Mouse (Mus musculus) midbrain, postnatal 0 days (tissue): ENCODE results near the gene Ctnna2. TPM values are rescaled to one million over a fixed set of nuclear protein-coding genes. Genes with fewer than 3 reads are reported as not detected.

ENCODE experiments used
- ATAC-seq: fragments of 200-750 bp; cut with Nextera tagmentation; 2 replicates; pipeline ENCODE4 v1.8.0; 2017; ENCODE audit warnings: moderate number of reproducible peaks, mild to moderate bottlenecking, moderate TSS enrichment, moderate library complexity; ENCODE audit not compliant: low FRiP score
- DNase-seq: peaks from one replicate; pipeline ENCODE4 v3.0.0-alpha.2; 2015; ENCODE audit warnings: low spot score
- H3K27ac ChIP-seq: fragments of 300-500 bp; sonication (generic); 2 replicates; pipeline ENCODE4 v1.5.1; 2014; ENCODE audit warnings: low read depth, mild to moderate bottlenecking, low read length, mixed read lengths
- H3K27me3 ChIP-seq: fragments of 300-500 bp; sonication (generic); 2 replicates; pipeline ENCODE4 v1.6.1; 2014; ENCODE audit warnings: low read length, control low read depth, mixed read lengths; ENCODE audit not compliant: insufficient read depth
- H3K36me3 ChIP-seq: fragments of 300-500 bp; sonication (generic); 2 replicates; pipeline ENCODE4 v1.6.1; 2014; ENCODE audit warnings: low read length, control low read depth, mixed read lengths; ENCODE audit not compliant: insufficient read depth
- H3K4me1 ChIP-seq: fragments of 300-500 bp; sonication (generic); 2 replicates; pipeline ENCODE4 v1.6.1; 2014; ENCODE audit warnings: mild to moderate bottlenecking, control low read depth, antibody characterized with exemption, low read length, mixed read lengths; ENCODE audit not compliant: insufficient read depth
- H3K4me2 ChIP-seq: fragments of 300-500 bp; sonication (generic); 2 replicates; pipeline ENCODE4 v1.6.1; 2014; ENCODE audit warnings: low read depth, mild to moderate bottlenecking, low read length, mixed read lengths; ENCODE audit not compliant: poor library complexity, severe bottlenecking
- H3K4me3 ChIP-seq: fragments of 300-500 bp; sonication (generic); 2 replicates; pipeline ENCODE4 v1.5.1; 2014; ENCODE audit warnings: low read depth, mild to moderate bottlenecking, low read length, moderate library complexity
- H3K9ac ChIP-seq: fragments of 300-500 bp; sonication (generic); replicated peaks from 2 replicates; pipeline ENCODE4 v1.6.1; 2014; ENCODE audit warnings: mild to moderate bottlenecking, low read length, moderate library complexity, mixed read lengths; ENCODE audit not compliant: poor library complexity, severe bottlenecking
- H3K9me3 ChIP-seq: fragments of 300-500 bp; sonication (generic); 2 replicates; pipeline ENCODE4 v1.6.1; 2016; ENCODE audit warnings: low read length, control low read depth
- CTCF ChIP-seq: IDR thresholded peaks from 2 replicates; pipeline ENCODE4 v1.5.1; 2016; ENCODE audit warnings: antibody characterized with exemption, mild to moderate bottlenecking
- WGBS: fragments of 180-500 bp; shearing (Covaris S2); extraction: QIAGEN DNeasy Blood & Tissue Kit; methylation state at CpG from one replicate; pipeline ENCODE4 v1.1.7; 2014; 5-methylcytosine and 5-hydroxymethylcytosine counted together
- polyA plus RNA-seq: library from polyadenylated mRNA; unstranded; fragments of >200 nt; fragmentation: Nextera tagmentation; extraction: Ambion mirVana; gene quantifications from 2 replicates; pipeline ENCODE4 v1.2.1, GENCODE M21; 2015
- total RNA-seq: library from RNA; depleted of rRNA; stranded (reverse); fragments of >200 nt; gene quantifications from 2 replicates; pipeline ENCODE4 v1.2.3, GENCODE M21; 2014; rRNA removed

Gene Ctnna2
- total RNA-seq (208 and 258 TPM in 2 replicates), polyA plus RNA-seq (105 and 108 TPM in 2 replicates)

DNA sequence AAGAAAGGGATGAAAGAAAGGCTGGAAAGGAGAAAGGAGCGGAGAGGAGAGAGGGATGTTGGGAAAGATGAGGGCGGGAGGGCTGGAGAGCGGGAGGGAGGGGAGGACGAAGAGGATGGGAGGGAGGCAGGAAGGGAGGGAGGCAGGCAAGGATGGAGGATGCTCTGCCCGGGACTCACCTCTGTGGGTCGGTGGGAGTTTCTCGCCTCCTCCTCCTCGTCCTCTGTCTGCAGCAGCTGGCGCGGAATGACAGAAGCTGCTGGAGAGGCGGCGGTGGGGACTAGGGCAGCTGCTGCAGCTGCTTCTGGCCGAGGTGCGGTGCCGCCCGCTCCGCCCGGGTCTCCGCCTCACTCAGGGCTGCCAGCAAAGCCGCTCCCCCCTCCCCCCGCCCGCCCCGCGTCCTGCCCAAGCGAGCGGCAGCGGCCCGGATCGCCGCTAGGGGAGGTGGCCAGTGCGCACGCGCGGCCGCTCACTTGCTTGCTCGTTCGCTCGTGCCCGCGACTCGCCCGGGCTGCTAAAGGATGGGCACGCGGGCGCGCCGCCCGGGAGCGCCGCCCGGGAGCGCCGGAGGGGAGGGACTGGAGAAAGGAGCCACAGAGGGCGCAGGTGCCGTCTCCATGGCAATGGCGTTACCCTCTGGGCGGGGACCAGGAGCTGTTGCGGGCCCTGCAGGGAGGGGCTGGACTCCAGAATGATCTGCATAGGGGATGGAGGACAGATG, at the start of gene Ctnna2:
TSS of gene Ctnna2 (minus strand) at position 459 of the 721 bp plus-strand sequence.
- Histone ChIP-seq H3K4me1 (peaks cover 6% of the 10 kb centered on the region; the same call in 1 of the 2 replicates), H3K27ac (peak within 1 kb of the TSS; percentile 90), H3K9me3 (no peaks in the 10 kb centered on the region), H3K36me3 (no peaks in the 10 kb centered on the region), H3K9ac (peak within 1 kb of the TSS; percentile 75), H3K4me3 (peak within 1 kb of the TSS; percentile 74), H3K27me3 (no peaks in the 10 kb centered on the region), H3K4me2 (peak within 1 kb of the TSS; percentile 56)
- peak; percentile 97 for DNase-seq
- WGBS = under 1% methylated on average over 47 of the region's 58 CpGs
- TF ChIP-seq CTCF = peak; percentile 73
- peak; percentile 95 for ATAC-seq

DNA sequence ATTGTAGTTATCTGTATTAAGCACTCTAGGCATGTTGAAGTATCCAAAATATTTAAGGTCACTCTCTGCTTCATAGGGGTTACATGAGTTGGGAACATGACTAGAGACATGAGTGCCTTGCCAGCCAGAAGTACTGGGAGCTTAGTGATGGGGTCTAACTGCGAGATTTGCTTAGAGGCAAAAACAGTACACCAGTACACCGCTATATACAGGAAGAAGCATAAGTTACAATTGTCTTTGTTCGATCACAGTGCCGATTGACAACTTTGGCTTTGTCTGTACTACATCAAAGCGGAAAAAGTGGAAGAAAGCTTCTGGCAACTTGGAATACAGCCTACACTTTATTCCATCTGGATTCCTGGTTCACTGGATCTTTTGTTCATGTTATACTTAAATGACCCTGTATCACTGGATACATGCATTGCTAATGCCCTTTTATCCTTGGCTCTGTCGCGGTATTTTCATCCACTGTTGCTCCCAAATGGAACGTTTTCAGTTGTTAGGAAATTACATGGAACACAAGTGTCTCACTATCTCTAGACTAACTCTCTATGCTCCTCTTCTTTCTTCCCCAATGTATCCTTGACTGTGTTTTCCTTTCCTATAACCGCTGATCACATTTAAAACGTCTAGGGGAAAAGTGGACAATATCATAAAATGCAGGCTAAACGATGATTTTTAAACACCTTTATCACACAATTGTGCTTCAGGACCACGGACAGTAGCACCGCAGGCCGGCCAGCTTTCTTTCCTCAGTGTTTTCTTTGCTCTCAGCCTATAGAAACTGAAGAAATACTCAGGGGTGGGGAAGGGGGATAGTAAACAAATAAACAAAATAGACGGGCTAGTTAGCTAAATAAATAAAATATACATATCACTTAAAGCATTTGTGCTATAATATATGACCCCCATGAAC, 896 bp upstream of the Ctnna2 start:
- Histone ChIP-seq H3K4me1 (peaks cover 6% of the 10 kb centered on the region; the same call in 1 of the 2 replicates), H3K4me2 (peak overlapping the region; percentile 56), H3K4me3 (peak overlapping the region; percentile 74), H3K27ac (peak overlapping the region; percentile 90), H3K9me3 (no peaks in the 10 kb centered on the region), H3K27me3 (no peaks in the 10 kb centered on the region), H3K9ac (peak overlapping the region; percentile 75; the same call in 1 of the 2 replicates), H3K36me3 (no peaks in the 10 kb centered on the region)
- 8% methylated on average over 15 of the region's 15 CpGs for WGBS
- no peak for TF ChIP-seq CTCF
- ATAC-seq = no peak; the same call in none of the 2 replicates
- peak; percentile 9 for DNase-seq

DNA sequence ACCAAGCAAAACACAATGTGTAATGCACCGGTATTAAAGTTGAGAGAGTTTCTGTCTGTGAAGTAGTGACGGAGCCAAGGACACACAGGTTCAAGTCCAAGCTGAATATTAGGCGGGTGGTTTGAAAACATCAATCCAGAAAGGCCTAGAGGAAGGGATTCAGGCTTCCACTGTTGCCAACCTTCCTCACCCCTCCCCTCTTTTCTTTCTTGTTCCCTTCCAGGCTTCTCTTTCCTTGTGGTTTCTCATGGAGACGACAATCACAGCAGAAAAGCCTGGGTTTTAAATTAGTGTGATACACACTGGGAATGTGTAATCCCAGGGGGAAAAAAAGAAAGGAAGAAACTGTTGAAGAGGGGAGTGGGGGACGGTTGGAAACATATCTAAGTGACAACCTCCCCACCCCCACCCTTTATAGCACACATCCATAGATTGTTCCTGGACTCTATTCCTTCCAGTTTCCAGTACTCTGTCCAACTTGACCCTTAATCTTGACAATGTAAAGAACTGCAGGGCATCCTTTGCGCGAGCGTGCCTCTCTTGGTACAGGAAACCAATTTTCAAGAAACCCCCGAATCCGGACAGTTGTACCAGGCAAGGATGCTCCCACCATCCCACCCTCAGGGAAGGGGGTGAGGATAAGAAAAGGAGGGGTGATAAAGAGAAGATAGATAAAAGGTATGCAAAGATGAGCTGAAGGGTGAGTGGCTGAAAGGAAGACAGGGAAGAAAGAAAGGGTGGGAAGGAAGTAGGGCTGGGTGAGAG, 841 bp downstream of the Ctnna2 start:
- 5% methylated on average over 10 of the region's 10 CpGs for WGBS
- H3K27me3 ChIP-seq = no peaks in the 10 kb centered on the region
- no peaks in the 10 kb centered on the region for H3K9me3 ChIP-seq
- H3K27ac ChIP-seq = peak overlapping the region; percentile 90
- peaks cover 6% of the 10 kb centered on the region; the same call in 1 of the 2 replicates for H3K4me1 ChIP-seq
- ATAC-seq (peak; percentile 5; the same call in 1 of the 2 replicates), DNase-seq (peak; percentile 26)
- peak overlapping the region; percentile 74 for H3K4me3 ChIP-seq
- peak overlapping the region; percentile 75 for H3K9ac ChIP-seq
- H3K36me3 ChIP-seq = no peaks in the 10 kb centered on the region
- H3K4me2 ChIP-seq = peak overlapping the region; percentile 56
- TF ChIP-seq CTCF = no peak

DNA sequence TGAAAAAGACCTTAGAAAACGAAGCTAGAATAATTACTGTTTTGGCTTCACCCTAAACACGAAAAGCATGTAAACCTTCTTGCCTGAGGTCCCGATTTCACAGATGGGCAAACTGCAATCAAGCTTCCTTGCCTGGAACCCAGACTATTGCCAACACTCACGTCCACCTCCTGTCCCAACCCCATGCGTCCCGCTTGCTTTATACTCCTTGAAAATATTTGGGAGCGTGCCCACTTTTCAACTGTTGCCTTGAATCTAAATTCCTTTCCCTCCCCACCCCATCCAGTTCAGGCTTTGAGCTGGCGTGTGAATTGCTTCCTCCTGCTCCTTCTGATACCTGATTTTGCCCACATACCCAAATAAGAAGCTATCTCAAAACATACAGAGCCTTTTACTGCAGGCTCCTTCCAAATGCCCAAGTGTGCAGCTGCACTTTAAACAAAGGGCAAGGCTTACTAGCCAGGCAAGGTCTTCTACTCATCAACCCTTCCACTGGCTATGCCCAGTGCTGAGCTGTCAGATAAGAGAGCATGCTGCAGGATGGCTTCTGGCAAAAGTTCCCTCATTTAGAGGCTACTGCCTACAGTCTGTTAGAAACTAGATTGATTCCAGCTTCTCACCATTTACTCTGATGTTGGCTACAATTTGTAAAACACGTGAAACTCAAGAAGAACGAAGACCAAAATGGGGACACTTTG, 8.8 kb downstream of the Ctnna2 start:
- peak; percentile 52 for DNase-seq
- H3K4me3 ChIP-seq = no peak overlapping the region

GRCm38 (mm10) chr6:77969774-77970173, 9.7 kb downstream of the Ctnna2 start:
- TF ChIP-seq CTCF = no peak
- Histone ChIP-seq H3K9me3 (no peaks in the 10 kb centered on the region), H3K36me3 (no peaks in the 10 kb centered on the region), H3K27me3 (no peaks in the 10 kb centered on the region), H3K4me3 (no peak overlapping the region), H3K4me2 (peak overlapping the region; percentile 0; the same call in 1 of the 2 replicates), H3K9ac (no peak overlapping the region), H3K4me1 (0 out of 2 replicates have a peak, but pooled peaks cover 9% of the 10 kb centered on the region), H3K27ac (no peak overlapping the region)
- WGBS = 47% methylated on average over 4 of the region's 4 CpGs
- no peak for ATAC-seq
- no peak for DNase-seq

More for the DNA sequence above, 8.8 kb downstream of the Ctnna2 start:
- Histone ChIP-seq H3K27me3 (no peaks in the 10 kb centered on the region), H3K4me2 (no peak overlapping the region), H3K36me3 (no peaks in the 10 kb centered on the region), H3K9me3 (no peaks in the 10 kb centered on the region), H3K4me1 (0 out of 2 replicates have a peak, but pooled peaks cover 9% of the 10 kb centered on the region), H3K27ac (no peak overlapping the region), H3K9ac (no peak overlapping the region)
- no peak for TF ChIP-seq CTCF
- 52% methylated on average over 10 of the region's 10 CpGs for WGBS
- no peak for ATAC-seq
